ENCODE assay signal across 22 mouse cellular contexts in genomic region chr9:66597480-66598215, GRCm38 (mm10). TPM values are rescaled to one million over a fixed set of nuclear protein-coding genes. Genes with fewer than 3 reads are reported as not detected.
DNase-seq lines count a peak whose midpoint lies in the region; ATAC-seq lines count a peak whose summit lies in the region.
"Had no signal": no experiment of that assay in that cellular context is flagged by ENCODE, and none has a peak within 500 bp of the region (broad histone marks: within the 10 kb centered on the region; RNA-seq: fewer than 3 reads in every experiment).

No protein-coding gene starts in this region.

- H3K27me3 ChIP-seq in kidney, embryonic 15.5 days, result no peaks in the 10 kb centered on the region
- H3K27me3 ChIP-seq: embryonic facial prominence, embryonic 13.5 days had no signal

- H3K4me1 ChIP-seq in kidney, embryonic 15.5 days, result peaks cover 53% of the 10 kb centered on the region

- 50% methylated on average over 7 of the region's 7 CpGs for whole genome bisulfite sequencing in kidney, embryonic 15.5 days

- no peak overlapping the region for H3K4me2 ChIP-seq in kidney, embryonic 15.5 days
- H3K4me2 ChIP-seq: embryonic facial prominence, embryonic 13.5 days; hindbrain, embryonic 12.5 days; liver, embryonic 12.5 days; lung, embryonic 14.5 days had no signal

- no peak for ATAC-seq in kidney, embryonic 15.5 days (replicated peaks; ENCODE audit: low FRiP score)
- ATAC-seq: forebrain, embryonic 16.5 days; liver, embryonic 12.5 days; midbrain, embryonic 16.5 days had no signal

- 0 out of 2 replicates have a peak overlapping the region, but pooled peaks have one; percentile 22 for H3K27ac ChIP-seq in kidney, embryonic 15.5 days
- H3K27ac ChIP-seq: embryonic facial prominence, embryonic 13.5 days; hindbrain, embryonic 12.5 days; liver, embryonic 12.5 days had no signal

- H3K9ac ChIP-seq in kidney, embryonic 15.5 days, result no peak overlapping the region
- H3K9ac ChIP-seq: embryonic facial prominence, embryonic 13.5 days; hindbrain, embryonic 12.5 days; liver, embryonic 12.5 days; lung, embryonic 14.5 days had no signal

- H3K9me3 ChIP-seq in kidney, embryonic 15.5 days (replicated peaks), result no peaks in the 10 kb centered on the region
- H3K9me3 ChIP-seq: embryonic facial prominence, embryonic 13.5 days; hindbrain, embryonic 12.5 days; liver, embryonic 12.5 days had no signal

- no peak overlapping the region for H3K4me3 ChIP-seq in kidney, embryonic 15.5 days (replicated peaks)
- H3K4me3 ChIP-seq: embryonic facial prominence, embryonic 13.5 days; hindbrain, embryonic 12.5 days; liver, embryonic 12.5 days had no signal

- H3K36me3 ChIP-seq in kidney, embryonic 15.5 days, result no peaks in the 10 kb centered on the region
- H3K36me3 ChIP-seq: embryonic facial prominence, embryonic 13.5 days; hindbrain, embryonic 12.5 days; liver, embryonic 12.5 days had no signal

- DNase-seq in kidney, postnatal 10 days, result no peak
- peak; percentile 56 for DNase-seq in ovary, adult 18-20 months (ENCODE audit: low spot score)
- no peak for DNase-seq in ovary, postnatal 14 days (ENCODE audit: low spot score)
- peak; percentile 48 for DNase-seq in CD4-positive helper T cell, adult 2 months (ENCODE audit: low read depth, low spot score)
- peak; percentile 58 for DNase-seq in induced T-regulatory cell, adult 2 months (ENCODE audit: low read depth)
- DNase-seq in adipocyte (ENCODE audit: low spot score), result no peak
- DNase-seq: adrenal gland, postnatal 14 days; cerebellum, adult 11 months; cerebellum, postnatal 10 days; gastrocnemius, postnatal 36 days; kidney, adult 9 months; left cerebral cortex, postnatal 4 days; lung, embryonic 14.5 days; lung, postnatal 36 days; right cerebral cortex, adult 18-20 months; thymus, postnatal 14 days had no signal

RNA-seq across cellular contexts. Expression of gene Usp3, which starts 4.7 kb away (rescaled TPM):
- 66.2 and 68.0 TPM in 2 replicates for polyA plus RNA-seq in kidney, embryonic 15.5 days (2015; fragmentation: Nextera tagmentation; extraction: Ambion mirVana)

Comparison
In these comparisons a context has a peak if more than half of its experiments do, and no peak if none do; other contexts are left out.
1. DNase-seq: peak in ovary, adult 18-20 months (single experiment), CD4-positive helper T cell, adult 2 months (single experiment) and induced T-regulatory cell, adult 2 months (single experiment); none in kidney, postnatal 10 days (single experiment), ovary, postnatal 14 days (single experiment) and adipocyte (single experiment).